Comparison of ENCODE assay signal across 25 mouse cellular contexts in genomic region chr3:22892735-22893134, GRCm38 (mm10).
"Had no signal": no experiment of that assay in that cellular context is flagged by ENCODE, and none has a peak within 500 bp of the region (broad histone marks: within the 10 kb centered on the region; RNA-seq: fewer than 3 reads in every experiment).

No protein-coding gene starts in this region.

- H3K9ac ChIP-seq: heart, embryonic 13.5 days; heart, embryonic 15.5 days; hindbrain, embryonic 13.5 days; hindbrain, embryonic 15.5 days; intestine, embryonic 15.5 days; limb, embryonic 12.5 days had no signal

- H3K4me1 ChIP-seq: heart, embryonic 13.5 days; heart, embryonic 15.5 days; hindbrain, embryonic 13.5 days; hindbrain, embryonic 15.5 days; intestine, embryonic 15.5 days; limb, embryonic 10.5 days; limb, embryonic 12.5 days had no signal

- H3K9me3 ChIP-seq: heart, embryonic 13.5 days; heart, embryonic 15.5 days; hindbrain, embryonic 13.5 days; hindbrain, embryonic 15.5 days; intestine, embryonic 15.5 days; limb, embryonic 10.5 days; limb, embryonic 12.5 days had no signal

- H3K4me2 ChIP-seq: heart, embryonic 11.5 days; heart, embryonic 13.5 days; heart, embryonic 15.5 days; hindbrain, embryonic 13.5 days; hindbrain, embryonic 15.5 days; intestine, embryonic 15.5 days; limb, embryonic 12.5 days had no signal

- ATAC-seq: inflammation-experienced regulatory T-cells, adult 6 months; intestine, embryonic 15.5 days; intestine, postnatal 0 days had no signal

- H3K4me3 ChIP-seq: heart, adult 2 months; heart, embryonic 13.5 days; heart, embryonic 15.5 days; hindbrain, embryonic 13.5 days; hindbrain, embryonic 15.5 days; intestine, embryonic 15.5 days; left cerebral cortex, adult 2 months; limb, embryonic 10.5 days; limb, embryonic 12.5 days had no signal

- H3K27ac ChIP-seq: heart, adult 2 months; heart, embryonic 13.5 days; heart, embryonic 15.5 days; hindbrain, embryonic 13.5 days; hindbrain, embryonic 15.5 days; intestine, embryonic 15.5 days; left cerebral cortex, adult 2 months; limb, embryonic 10.5 days; limb, embryonic 12.5 days had no signal

- H3K27me3 ChIP-seq: heart, embryonic 13.5 days; heart, embryonic 15.5 days; hindbrain, embryonic 13.5 days; hindbrain, embryonic 15.5 days; intestine, embryonic 15.5 days; limb, embryonic 12.5 days had no signal

- DNase-seq: gastrocnemius, postnatal 14 days; gastrocnemius, postnatal 36 days; heart, adult 11 months; heart, adult 2 months; heart, postnatal 14 days; heart, postnatal 36 days; kidney, adult 18-20 months; kidney, adult 8-10 months; kidney, postnatal 10 days; kidney, postnatal 25 days; kidney, postnatal 4 days; layer of hippocampus, adult 9-11 months; layer of hippocampus, postnatal 36 days; liver had no signal

- H3K36me3 ChIP-seq: heart, embryonic 13.5 days; heart, embryonic 15.5 days; hindbrain, embryonic 13.5 days; hindbrain, embryonic 15.5 days; intestine, embryonic 15.5 days; limb, embryonic 10.5 days; limb, embryonic 12.5 days had no signal
